ENCODE assay signal across 14 mouse cellular contexts in the genomic region with DNA sequence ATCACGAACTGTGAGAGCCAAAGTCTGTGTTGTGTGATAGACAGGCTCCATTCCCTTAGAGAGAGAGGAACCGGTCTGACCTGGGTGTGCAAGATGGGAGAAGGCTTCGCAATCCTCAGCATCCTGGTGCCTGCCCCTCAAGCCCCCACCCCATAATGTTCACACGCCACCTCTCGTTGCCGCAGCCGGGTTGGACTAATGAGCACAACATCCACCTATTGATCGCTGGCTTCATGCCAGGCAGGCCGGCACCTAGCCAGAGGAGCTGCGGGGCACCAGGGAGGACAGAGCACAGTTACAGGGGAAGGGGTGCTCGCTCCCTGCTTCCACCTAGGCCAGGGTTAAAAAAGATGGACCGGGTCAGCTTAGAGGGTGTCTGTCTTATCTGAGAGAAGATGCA. TPM values are rescaled to one million over a fixed set of nuclear protein-coding genes. Genes with fewer than 3 reads are reported as not detected.
A peak's percentile ranks its signal among the peaks of the same experiment; 100 is the strongest.
DNase-seq lines count a peak whose midpoint lies in the region; ATAC-seq and TF ChIP-seq lines count a peak whose summit lies in the region.
"Had no signal": no experiment of that assay in that cellular context is flagged by ENCODE, and none has a peak within 500 bp of the region (broad histone marks: within the 10 kb centered on the region; RNA-seq: fewer than 3 reads in every experiment).

No protein-coding gene starts in this region.

- no peaks in the 10 kb centered on the region for H3K36me3 ChIP-seq in liver, postnatal 0 days (replicated peaks; ENCODE audit: insufficient read depth, low read length)
- H3K36me3 ChIP-seq in liver, embryonic 11.5 days (ENCODE audit: control insufficient read depth, insufficient read depth, low read length), result peaks cover 6% of the 10 kb centered on the region; the same call in 1 of the 2 replicates
- peaks cover 19% of the 10 kb centered on the region for H3K36me3 ChIP-seq in forebrain, embryonic 13.5 days (ENCODE audit: poor library complexity, severe bottlenecking)
- H3K36me3 ChIP-seq in intestine, embryonic 16.5 days (ENCODE audit: control insufficient read depth, insufficient read depth, low read length), result peaks cover 7% of the 10 kb centered on the region; the same call in 1 of the 2 replicates
- no peaks in the 10 kb centered on the region for H3K36me3 ChIP-seq in midbrain, postnatal 0 days (ENCODE audit: insufficient read depth, low read length)

- WGBS in liver, postnatal 0 days (ENCODE audit: insufficient replicate concordance), result 59% methylated on average over 12 of the region's 12 CpGs
- WGBS in liver, embryonic 11.5 days, result 61% methylated on average over 12 of the region's 12 CpGs
- 28% methylated on average over 12 of the region's 12 CpGs for WGBS in forebrain, embryonic 13.5 days
- whole genome bisulfite sequencing in intestine, embryonic 16.5 days, result 47% methylated on average over 12 of the region's 12 CpGs
- WGBS in midbrain, postnatal 0 days, result 19% methylated on average over 12 of the region's 12 CpGs

- intact Hi-C loops in gastrocnemius, postnatal 36 days (cut with DNase I), result no loop called here

- TF ChIP-seq CTCF in liver, postnatal 0 days (IDR thresholded peaks at IDR 0.05; ENCODE audit: low read depth), result no peak
- TF ChIP-seq CTCF in midbrain, postnatal 0 days (IDR thresholded peaks at IDR 0.05), result no peak

- TF ChIP-seq EP300 in liver, postnatal 0 days (IDR thresholded peaks at IDR 0.05; ENCODE audit: low read depth), result no peak

- DNase-seq in liver, postnatal 0 days, result peak; percentile 86
- no peak for DNase-seq in liver, embryonic 11.5 days (ENCODE audit: low spot score)
- no peak for DNase-seq in midbrain, postnatal 0 days (ENCODE audit: low spot score)
- DNase-seq in ovary, postnatal 36 days (ENCODE audit: low spot score), result no peak
- no peak for DNase-seq in gastrocnemius, postnatal 36 days
- DNase-seq: adrenal gland, adult 8-10 months; lung, postnatal 4 days; right cerebral cortex, postnatal 25 days had no signal

- no peak overlapping the region for H3K9ac ChIP-seq in liver, postnatal 0 days (replicated peaks)
- no peak overlapping the region for H3K9ac ChIP-seq in liver, embryonic 11.5 days (ENCODE audit: low read depth, low read length)
- H3K9ac ChIP-seq in forebrain, embryonic 13.5 days, result 0 out of 2 replicates have a peak overlapping the region, but pooled peaks have one; percentile 27
- no peak overlapping the region for H3K9ac ChIP-seq in intestine, embryonic 16.5 days (ENCODE audit: low read depth, low read length)
- no peak overlapping the region for H3K9ac ChIP-seq in midbrain, postnatal 0 days (replicated peaks; ENCODE audit: low read length, poor library complexity, severe bottlenecking)

- ATAC-seq in liver, postnatal 0 days, result peak; percentile 75
- ATAC-seq in liver, embryonic 11.5 days (replicated peaks; ENCODE audit: low FRiP score), result no peak
- ATAC-seq in forebrain, embryonic 13.5 days, result peak; percentile 28
- peak; percentile 51 for ATAC-seq in intestine, embryonic 16.5 days
- ATAC-seq in midbrain, postnatal 0 days (ENCODE audit: low FRiP score), result peak; percentile 35; the same call in 1 of the 2 replicates
- ATAC-seq: Patski had no signal

- no peak overlapping the region for H3K4me3 ChIP-seq in liver, postnatal 0 days (ENCODE audit: low read depth, low read length)
- H3K4me3 ChIP-seq in liver, embryonic 11.5 days (ENCODE audit: low read depth, low read length), result no peak overlapping the region
- H3K4me3 ChIP-seq in forebrain, embryonic 13.5 days, result no peak overlapping the region
- H3K4me3 ChIP-seq in intestine, embryonic 16.5 days (ENCODE audit: low read length), result no peak overlapping the region
- no peak overlapping the region for H3K4me3 ChIP-seq in midbrain, postnatal 0 days (ENCODE audit: low read depth, low read length)

- H3K9me3 ChIP-seq in liver, postnatal 0 days (ENCODE audit: low read length), result no peaks in the 10 kb centered on the region
- H3K9me3 ChIP-seq in liver, embryonic 11.5 days (ENCODE audit: control insufficient read depth, low read length), result no peaks in the 10 kb centered on the region
- H3K9me3 ChIP-seq in forebrain, embryonic 13.5 days (replicated peaks), result no peaks in the 10 kb centered on the region
- no peaks in the 10 kb centered on the region for H3K9me3 ChIP-seq in intestine, embryonic 16.5 days (ENCODE audit: control insufficient read depth, low read length)
- H3K9me3 ChIP-seq in midbrain, postnatal 0 days (ENCODE audit: low read length), result no peaks in the 10 kb centered on the region

- no peak overlapping the region for H3K4me2 ChIP-seq in liver, postnatal 0 days (ENCODE audit: low read depth, low read length)
- H3K4me2 ChIP-seq in liver, embryonic 11.5 days, result no peak overlapping the region
- H3K4me2 ChIP-seq in forebrain, embryonic 13.5 days, result peak overlapping the region; percentile 25
- H3K4me2 ChIP-seq in intestine, embryonic 16.5 days (ENCODE audit: low read depth, low read length), result no peak overlapping the region
- H3K4me2 ChIP-seq in midbrain, postnatal 0 days (ENCODE audit: low read depth, low read length, poor library complexity, severe bottlenecking), result 0 out of 2 replicates have a peak overlapping the region, but pooled peaks have one; percentile 4

- H3K27me3 ChIP-seq in liver, postnatal 0 days (ENCODE audit: insufficient read depth, low read length), result peaks cover 16% of the 10 kb centered on the region
- H3K27me3 ChIP-seq in liver, embryonic 11.5 days (replicated peaks; ENCODE audit: control insufficient read depth, insufficient read depth, low read length), result peaks cover 32% of the 10 kb centered on the region
- no peaks in the 10 kb centered on the region for H3K27me3 ChIP-seq in forebrain, embryonic 13.5 days
- no peaks in the 10 kb centered on the region for H3K27me3 ChIP-seq in intestine, embryonic 16.5 days (replicated peaks; ENCODE audit: control insufficient read depth, insufficient read depth, low read length)
- no peaks in the 10 kb centered on the region for H3K27me3 ChIP-seq in midbrain, postnatal 0 days (ENCODE audit: insufficient read depth, low read length)
- H3K27me3 ChIP-seq: Patski had no signal

- peaks cover 4% of the 10 kb centered on the region for H3K4me1 ChIP-seq in liver, postnatal 0 days (ENCODE audit: insufficient read depth)
- peaks cover 10% of the 10 kb centered on the region for H3K4me1 ChIP-seq in liver, embryonic 11.5 days (replicated peaks; ENCODE audit: control insufficient read depth, insufficient read depth, low read length)
- H3K4me1 ChIP-seq in forebrain, embryonic 13.5 days, result peaks cover 66% of the 10 kb centered on the region
- peaks cover 40% of the 10 kb centered on the region for H3K4me1 ChIP-seq in intestine, embryonic 16.5 days (ENCODE audit: control insufficient read depth, insufficient read depth, low read length)
- H3K4me1 ChIP-seq in midbrain, postnatal 0 days (ENCODE audit: insufficient read depth, low read length), result peaks cover 7% of the 10 kb centered on the region; the same call in 1 of the 2 replicates

- no peak overlapping the region for H3K27ac ChIP-seq in liver, postnatal 0 days (ENCODE audit: low read depth)
- H3K27ac ChIP-seq in liver, embryonic 11.5 days (ENCODE audit: low read depth, low read length), result no peak overlapping the region
- H3K27ac ChIP-seq in forebrain, embryonic 13.5 days, result peak overlapping the region; percentile 46
- no peak overlapping the region for H3K27ac ChIP-seq in intestine, embryonic 16.5 days (ENCODE audit: low read length)
- H3K27ac ChIP-seq in midbrain, postnatal 0 days (ENCODE audit: low read depth, low read length), result no peak overlapping the region

RNA-seq across cellular contexts. Expression of a gene that starts 5.4 kb away (rescaled TPM):
- polyA plus RNA-seq in liver, postnatal 0 days (2015; fragmentation: Nextera tagmentation; extraction: Ambion mirVana), result 0.36 and 0.56 TPM in 2 replicates
- 6.5 and 6.9 TPM in 2 replicates for polyA plus RNA-seq in liver, embryonic 11.5 days (2014; fragmentation: Nextera tagmentation; extraction: Ambion mirVana)
- polyA plus RNA-seq in forebrain, embryonic 13.5 days (2015; fragmentation: Nextera tagmentation; extraction: Ambion mirVana), result 16.0 and 16.3 TPM in 2 replicates
- polyA plus RNA-seq in intestine, embryonic 16.5 days (2015; fragmentation: Nextera tagmentation; extraction: Ambion mirVana), result 12.1 and 14.1 TPM in 2 replicates
- 3.0 and 7.9 TPM in 2 replicates for total RNA-seq in midbrain, postnatal 0 days (2014; rRNA removed)
- polyA plus RNA-seq in midbrain, postnatal 0 days (2015; fragmentation: Nextera tagmentation; extraction: Ambion mirVana), result 2.5 and 3.5 TPM in 2 replicates
- total RNA-seq in gastrocnemius, postnatal 36 days (2021), result under 1 TPM in 1 of 2 experiments, not detected in 1; 0.15 TPM

RNA-seq across cellular contexts. Expression of a gene that starts 9.7 kb away (rescaled TPM):
- not detected in 2 replicates for polyA plus RNA-seq in liver, postnatal 0 days (2015; fragmentation: Nextera tagmentation; extraction: Ambion mirVana)
- 2.1 and 3.9 TPM in 2 replicates for polyA plus RNA-seq in liver, embryonic 11.5 days (2014; fragmentation: Nextera tagmentation; extraction: Ambion mirVana)
- 18.7 and 23.4 TPM in 2 replicates for polyA plus RNA-seq in forebrain, embryonic 13.5 days (2015; fragmentation: Nextera tagmentation; extraction: Ambion mirVana)
- polyA plus RNA-seq in intestine, embryonic 16.5 days (2015; fragmentation: Nextera tagmentation; extraction: Ambion mirVana), result 5.9 and 7.5 TPM in 2 replicates
- total RNA-seq in midbrain, postnatal 0 days (2014; rRNA removed), result 93.5 and 115 TPM in 2 replicates
- 52.3 and 58.4 TPM in 2 replicates for polyA plus RNA-seq in midbrain, postnatal 0 days (2015; fragmentation: Nextera tagmentation; extraction: Ambion mirVana)
- not detected for total RNA-seq in gastrocnemius, postnatal 36 days (2021)
- total RNA-seq: gastrocnemius, postnatal 4 days; hematopoietic stem cell, adult 5-6 weeks had no signal

RNA-seq across cellular contexts. Expression of a gene that starts 17.3 kb away (rescaled TPM):
- 9.1 and 9.2 TPM in 2 replicates for polyA plus RNA-seq in liver, postnatal 0 days (2015; fragmentation: Nextera tagmentation; extraction: Ambion mirVana)
- polyA plus RNA-seq in liver, embryonic 11.5 days (2014; fragmentation: Nextera tagmentation; extraction: Ambion mirVana), result 19.5 and 23.2 TPM in 2 replicates
- polyA plus RNA-seq in forebrain, embryonic 13.5 days (2015; fragmentation: Nextera tagmentation; extraction: Ambion mirVana), result 24.1 and 27.5 TPM in 2 replicates
- polyA plus RNA-seq in intestine, embryonic 16.5 days (2015; fragmentation: Nextera tagmentation; extraction: Ambion mirVana), result 49.3 and 51.6 TPM in 2 replicates
- total RNA-seq in midbrain, postnatal 0 days (2014; rRNA removed), result 63.4 and 88.8 TPM in 2 replicates
- polyA plus RNA-seq in midbrain, postnatal 0 days (2015; fragmentation: Nextera tagmentation; extraction: Ambion mirVana), result 73.6 and 79.4 TPM in 2 replicates
- total RNA-seq in gastrocnemius, postnatal 36 days (2021), result 10 to 100 TPM; 15.8 to 23.2 TPM

RNA-seq across cellular contexts. Expression of a gene that starts 29.3 kb away (rescaled TPM):
- polyA plus RNA-seq in liver, postnatal 0 days (2015; fragmentation: Nextera tagmentation; extraction: Ambion mirVana), result 0.05 TPM in 1 of 2 replicates, not detected in the other
- 0.10 TPM in 1 of 2 replicates, not detected in the other for polyA plus RNA-seq in liver, embryonic 11.5 days (2014; fragmentation: Nextera tagmentation; extraction: Ambion mirVana)
- 0.06 and 0.13 TPM in 2 replicates for polyA plus RNA-seq in forebrain, embryonic 13.5 days (2015; fragmentation: Nextera tagmentation; extraction: Ambion mirVana)
- polyA plus RNA-seq in intestine, embryonic 16.5 days (2015; fragmentation: Nextera tagmentation; extraction: Ambion mirVana), result 2.8 and 5.0 TPM in 2 replicates
- total RNA-seq in midbrain, postnatal 0 days (2014; rRNA removed), result not detected in 2 replicates
- 0.31 and 0.51 TPM in 2 replicates for polyA plus RNA-seq in midbrain, postnatal 0 days (2015; fragmentation: Nextera tagmentation; extraction: Ambion mirVana)
- total RNA-seq in gastrocnemius, postnatal 36 days (2021), result not detected
- total RNA-seq: hematopoietic stem cell, adult 5-6 weeks had no signal

RNA-seq across cellular contexts. Expression of a gene that starts 32.6 kb away (rescaled TPM):
- 0.13 and 0.15 TPM in 2 replicates for polyA plus RNA-seq in liver, postnatal 0 days (2015; fragmentation: Nextera tagmentation; extraction: Ambion mirVana)
- polyA plus RNA-seq in liver, embryonic 11.5 days (2014; fragmentation: Nextera tagmentation; extraction: Ambion mirVana), result not detected in 2 replicates
- 0.37 and 0.57 TPM in 2 replicates for polyA plus RNA-seq in forebrain, embryonic 13.5 days (2015; fragmentation: Nextera tagmentation; extraction: Ambion mirVana)
- polyA plus RNA-seq in intestine, embryonic 16.5 days (2015; fragmentation: Nextera tagmentation; extraction: Ambion mirVana), result 3.5 and 5.0 TPM in 2 replicates
- total RNA-seq in midbrain, postnatal 0 days (2014; rRNA removed), result 0.05 TPM in 1 of 2 replicates, not detected in the other
- 1.1 TPM in 2 replicates for polyA plus RNA-seq in midbrain, postnatal 0 days (2015; fragmentation: Nextera tagmentation; extraction: Ambion mirVana)
- total RNA-seq in gastrocnemius, postnatal 36 days (2021), result not detected
- total RNA-seq: hematopoietic stem cell, adult 5-6 weeks had no signal
- polyA plus RNA-seq: cortical plate, adult 2 months had no signal

Comparison
In these comparisons a context has a peak if more than half of its experiments do, and no peak if none do; other contexts are left out.
1. H3K4me2 ChIP-seq: peak in forebrain, embryonic 13.5 days (single experiment) and midbrain, postnatal 0 days (single experiment); none in liver, postnatal 0 days (single experiment), liver, embryonic 11.5 days (single experiment) and intestine, embryonic 16.5 days (single experiment).